Mouse (Mus musculus) testis, adult 2 months (tissue): Measurements from ENCODE around the gene Cyb5b.

ENCODE experiments used
- CTCF ChIP-seq: fragments of 200-500 bp; IDR thresholded peaks from 2 replicates; pipeline ENCODE4 v1.5.1; 2012; ENCODE audit warnings: low read depth, mild to moderate bottlenecking, inconsistent platforms, low read length, moderate library complexity; ENCODE audit not compliant: control insufficient read depth, insufficient read depth, insufficient replicate concordance
- POLR2A ChIP-seq: fragments of 200-500 bp; IDR thresholded peaks from 2 replicates; pipeline ENCODE4 v1.6.1; 2012; ENCODE audit warnings: low read depth, mild to moderate bottlenecking, inconsistent platforms, low read length, moderate library complexity; ENCODE audit not compliant: control insufficient read depth

DNA sequence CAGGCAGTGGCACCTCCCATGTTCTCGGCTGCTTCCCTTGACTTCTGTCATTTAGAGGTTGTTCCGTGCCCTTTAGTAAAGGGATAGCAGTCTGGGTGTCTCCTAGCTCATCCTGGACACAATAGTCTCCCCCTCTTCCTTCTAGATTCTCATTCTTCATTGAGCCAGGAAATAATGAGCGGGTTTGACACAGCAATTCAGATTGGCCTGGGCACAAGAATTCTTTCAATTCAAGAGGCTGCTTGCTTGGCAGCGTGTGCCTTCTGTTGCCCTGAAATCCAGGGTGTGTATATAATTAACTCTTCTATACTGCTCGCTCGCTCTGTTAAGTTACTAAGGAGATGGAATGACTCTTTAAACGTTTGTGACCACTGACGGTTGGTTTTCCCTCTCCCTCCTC, 21.7 kb downstream of the Cyb5b start:
- no peak for TF ChIP-seq POLR2A
- TF ChIP-seq CTCF = no peak
